Mouse (Mus musculus) E14TG2a.4 (cell line): ENCODE results near the gene Onecut1.

Experiments
- CTCF ChIP-seq: conservative IDR thresholded peaks from 2 replicates; pipeline ENCODE4 v1.5.1; 2014; ENCODE audit warnings: low read length
- NANOG ChIP-seq: IDR thresholded peaks from 2 replicates; pipeline ENCODE4 v1.6.1; 2014; ENCODE audit warnings: borderline replicate concordance, low read length, mixed read lengths
- POU5F1 ChIP-seq: IDR thresholded peaks from 2 replicates; pipeline ENCODE4 v1.6.1; 2014; ENCODE audit warnings: low read length, borderline replicate concordance

DNA sequence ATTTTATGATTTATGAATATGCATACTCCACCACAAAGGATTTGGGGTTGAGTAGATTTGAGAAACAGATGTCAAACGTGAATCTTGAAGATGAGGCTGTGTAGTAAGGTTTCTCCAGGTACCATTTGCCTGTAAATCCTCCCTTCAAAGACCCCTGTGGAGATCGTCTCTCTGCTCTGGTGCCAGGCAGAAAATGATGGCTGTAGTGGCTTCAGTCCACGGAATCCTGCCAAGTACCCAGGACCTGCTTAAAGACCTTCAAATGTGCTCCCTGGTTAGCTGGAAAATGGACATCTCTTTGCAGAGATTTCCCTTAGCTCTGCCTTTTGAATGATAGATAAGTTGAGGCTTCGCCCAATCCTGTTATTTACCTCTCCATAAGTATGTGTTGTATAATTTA, 26.1 kb downstream of the Onecut1 start:
- TF ChIP-seq CTCF = no peak
- no peak for TF ChIP-seq NANOG
- no peak for TF ChIP-seq POU5F1
